Mouse (Mus musculus) bone marrow macrophage, adult 2 months (primary cell): ENCODE data around the gene Ldlrap1.

Experiments used
- CTCF ChIP-seq: IDR thresholded peaks from 2 replicates; pipeline ENCODE4 v1.5.1; 2012; ENCODE audit warnings: low read depth, mild to moderate bottlenecking, low read length, moderate library complexity
- POLR2A ChIP-seq: IDR thresholded peaks from 2 replicates; pipeline ENCODE4 v1.6.1; 2012; ENCODE audit warnings: mild to moderate bottlenecking, low read depth, low read length, borderline replicate concordance

GRCm38 (mm10) chr4:134793213-134793956, 25.6 kb upstream of the Ldlrap1 start:
- TF ChIP-seq POLR2A (no peak), CTCF (peak; percentile 72; the same call in 1 of the 2 replicates)
